Mouse (Mus musculus) megakaryocyte progenitor cell, adult 5-6 weeks (primary cell): ENCODE results near the gene Sept7. TPM values are rescaled to one million over a fixed set of nuclear protein-coding genes. Genes with fewer than 3 reads are reported as not detected.
"Not testable (repeated sequence)": the region's sequence is repeated elsewhere in the genome, so short reads cannot be mapped to it uniquely, and the experiment has no call there.

Source experiments
- ATAC-seq: replicated peaks from 2 replicates; pipeline ENCODE4 v1.8.0; 2016; ENCODE audit warnings: mild to moderate bottlenecking, moderate TSS enrichment, inconsistent platforms; ENCODE audit not compliant: poor library complexity
- total RNA-seq, 2 experiments: library from RNA; stranded (forward) in 1 of 2; stranded (reverse) in 1 of 2; fragments of 157-497, 149-512 nt in 1 of 2; fragments of 200-1000 nt in 1 of 2; gene quantifications; 2 replicates each; pipeline versions ENCODE4 v1.2.3 to v1.2.4; 2015 to 2017

Gene Sept7
- total RNA-seq, 2 experiments from 2014 or later = 186 to 263 TPM

- ATAC-seq = 0 out of 2 replicates have a peak, but pooled peaks have one; percentile 10
Observed at GRCm38 (mm10) chr9:25252759-25253477, 679 bp downstream of the Sept7 start.

- ATAC-seq = no peak
Observed at GRCm38 (mm10) chr9:25253478-25253824, 1.2 kb downstream of the Sept7 start.

GRCm38 (mm10) chr9:25260411-25260810 lies 8.2 kb downstream of the Sept7 start:
- no peak for ATAC-seq

- peak; percentile 86 for ATAC-seq
Observed at GRCm38 (mm10) chr9:25260979-25261378, 8.7 kb downstream of the Sept7 start.

GRCm38 (mm10) chr9:25262087-25262486 lies 9.8 kb downstream of the Sept7 start:
- ATAC-seq = no peak

GRCm38 (mm10) chr9:25265795-25266194 lies 13.6 kb downstream of the Sept7 start:
- ATAC-seq = no peak

GRCm38 (mm10) chr9:25267133-25267532 lies 14.9 kb downstream of the Sept7 start:
- ATAC-seq = no peak

GRCm38 (mm10) chr9:25267574-25267973 lies 15.3 kb downstream of the Sept7 start:
- no peak for ATAC-seq

- no peak for ATAC-seq
Observed at GRCm38 (mm10) chr9:25271902-25272301, 19.7 kb downstream of the Sept7 start.

- no peak for ATAC-seq
Observed at GRCm38 (mm10) chr9:25289796-25290195, 37.6 kb downstream of the Sept7 start.

- ATAC-seq = peak; percentile 96
Observed at GRCm38 (mm10) chr9:25309505-25310182, 57.4 kb downstream of the Sept7 start.

GRCm38 (mm10) chr9:25314304-25314703 lies 62.1 kb downstream of the Sept7 start:
- ATAC-seq = no peak

GRCm38 (mm10) chr9:25317827-25318505 lies 65.7 kb downstream of the Sept7 start:
- peak; percentile 92 for ATAC-seq

- ATAC-seq = not testable (repeated sequence)
Observed at GRCm38 (mm10) chr9:25319676-25320075, 67.4 kb downstream of the Sept7 start.

- no peak for ATAC-seq
Observed at GRCm38 (mm10) chr9:25327727-25328370, 75.6 kb downstream of the Sept7 start.

- no peak for ATAC-seq
Observed at GRCm38 (mm10) chr9:25328946-25329723, 76.9 kb downstream of the Sept7 start.

- no peak for ATAC-seq
Observed at GRCm38 (mm10) chr9:25337436-25338198, 85.4 kb downstream of the Sept7 start.

GRCm38 (mm10) chr9:25340412-25340811 lies 88.2 kb downstream of the Sept7 start:
- no peak for ATAC-seq

- ATAC-seq = no peak
Observed at GRCm38 (mm10) chr9:25353775-25354174, 101.5 kb downstream of the Sept7 start.

- ATAC-seq = no peak
Observed at GRCm38 (mm10) chr9:25355806-25356205, 103.6 kb downstream of the Sept7 start.
